Mouse (Mus musculus) cortical plate, adult 2 months (tissue): ENCODE data around the gene Fbxo42. TPM values are rescaled to one million over a fixed set of nuclear protein-coding genes. Genes with fewer than 3 reads are reported as not detected.
A peak's percentile ranks its signal among the peaks of the same experiment; 100 is the strongest.

Source experiments
- H3K27ac ChIP-seq: fragments of 200-500 bp; 2 replicates; pipeline ENCODE4 v1.5.1; 2012; ENCODE audit warnings: low read length, control low read depth, inconsistent platforms; ENCODE audit not compliant: insufficient read depth
- H3K4me1 ChIP-seq: fragments of 200-500 bp; 2 replicates; pipeline ENCODE4 v1.6.1; 2011; ENCODE audit warnings: low read length; ENCODE audit not compliant: control insufficient read depth, insufficient read depth
- H3K4me3 ChIP-seq: fragments of 200-500 bp; 2 replicates; pipeline ENCODE4 v1.5.1; 2011; ENCODE audit warnings: mild to moderate bottlenecking, low read length, control low read depth; ENCODE audit not compliant: insufficient read depth
- CTCF ChIP-seq: fragments of 200-500 bp; IDR thresholded peaks from 2 replicates; pipeline ENCODE4 v1.5.1; 2011; ENCODE audit warnings: mild to moderate bottlenecking, control low read depth, low read length; ENCODE audit not compliant: insufficient read depth; ENCODE audit errors: extremely low read depth
- POLR2A ChIP-seq: fragments of 200-500 bp; IDR thresholded peaks from 2 replicates; pipeline ENCODE4 v1.6.1; 2011; ENCODE audit warnings: mild to moderate bottlenecking, low read length, control low read depth; ENCODE audit not compliant: insufficient read depth; ENCODE audit errors: extremely low read depth
- polyA plus RNA-seq: library from polyadenylated mRNA; depleted of rRNA; stranded (reverse); fragments of >200 nt; gene quantifications from 2 replicates; pipeline ENCODE4 v1.2.3, GENCODE M21; 2012; rRNA removed

Gene Fbxo42
- 20.7 and 22.6 TPM in 2 replicates for polyA plus RNA-seq

GRCm38 (mm10) chr4:141147112-141148008 lies at the start of gene Fbxo42:
Fbxo42 (plus strand) TSS chr4:141147913.
- peaks cover under 1% of the 10 kb centered on the region for H3K4me1 ChIP-seq
- H3K4me3 ChIP-seq = peak within 1 kb of the TSS; percentile 82
- H3K27ac ChIP-seq = peak within 1 kb of the TSS; percentile 97
- TF ChIP-seq POLR2A = peak; percentile 73
- TF ChIP-seq CTCF = peak; percentile 48

GRCm38 (mm10) chr4:141098935-141099334 lies 48.8 kb upstream of the Fbxo42 start:
- no peak for TF ChIP-seq POLR2A
- TF ChIP-seq CTCF = no peak
- 0 out of 2 replicates have a peak, but pooled peaks cover 1% of the 10 kb centered on the region for H3K4me1 ChIP-seq
- H3K4me3 ChIP-seq = no peak overlapping the region
- no peak overlapping the region for H3K27ac ChIP-seq

- H3K4me1 ChIP-seq = 0 out of 2 replicates have a peak, but pooled peaks cover 1% of the 10 kb centered on the region
- no peak overlapping the region for H3K4me3 ChIP-seq
- TF ChIP-seq POLR2A = no peak
- TF ChIP-seq CTCF = no peak
- no peak overlapping the region for H3K27ac ChIP-seq
Observed at GRCm38 (mm10) chr4:141099956-141100355, 47.8 kb upstream of the Fbxo42 start.

- 0 out of 2 replicates have a peak, but pooled peaks cover 1% of the 10 kb centered on the region for H3K4me1 ChIP-seq
- no peak overlapping the region for H3K4me3 ChIP-seq
- no peak overlapping the region for H3K27ac ChIP-seq
- no peak for TF ChIP-seq CTCF
- TF ChIP-seq POLR2A = no peak
Observed at GRCm38 (mm10) chr4:141101291-141101690, 46.4 kb upstream of the Fbxo42 start.

- Histone ChIP-seq H3K27ac (no peak overlapping the region), H3K4me3 (no peak overlapping the region), H3K4me1 (no peaks in the 10 kb centered on the region)
- TF ChIP-seq CTCF (peak; percentile 26; the same call in 1 of the 2 replicates), POLR2A (no peak)
Observed at GRCm38 (mm10) chr4:141101855-141102254, 45.9 kb upstream of the Fbxo42 start.

GRCm38 (mm10) chr4:141106526-141107183 lies 41.1 kb upstream of the Fbxo42 start:
- H3K4me3 ChIP-seq = no peak overlapping the region
- H3K27ac ChIP-seq = no peak overlapping the region
- H3K4me1 ChIP-seq = no peaks in the 10 kb centered on the region
- no peak for TF ChIP-seq CTCF
- TF ChIP-seq POLR2A = no peak

GRCm38 (mm10) chr4:141108196-141108732 lies 39.4 kb upstream of the Fbxo42 start:
- Histone ChIP-seq H3K27ac (no peak overlapping the region), H3K4me1 (no peaks in the 10 kb centered on the region), H3K4me3 (no peak overlapping the region)
- TF ChIP-seq CTCF (no peak), POLR2A (no peak)

- Histone ChIP-seq H3K4me1 (peaks cover 9% of the 10 kb centered on the region), H3K27ac (no peak overlapping the region), H3K4me3 (no peak overlapping the region)
- TF ChIP-seq POLR2A (no peak), CTCF (no peak)
Observed at GRCm38 (mm10) chr4:141113831-141114230, 33.9 kb upstream of the Fbxo42 start.

GRCm38 (mm10) chr4:141114521-141114981 lies 33.2 kb upstream of the Fbxo42 start:
- Histone ChIP-seq H3K4me3 (no peak overlapping the region), H3K4me1 (peaks cover 13% of the 10 kb centered on the region), H3K27ac (no peak overlapping the region)
- no peak for TF ChIP-seq POLR2A
